Mouse (Mus musculus): Measurements from ENCODE around the gene Snrpe. TPM values are rescaled to one million over a fixed set of nuclear protein-coding genes. Genes with fewer than 3 reads are reported as not detected.
A peak's percentile ranks its signal among the peaks of the same experiment; 100 is the strongest.

Snrpe gene
- polyA plus RNA-seq (2014; fragmentation: Nextera tagmentation; extraction: Ambion mirVana), result 801 and 823 TPM in 2 replicates

DNA sequence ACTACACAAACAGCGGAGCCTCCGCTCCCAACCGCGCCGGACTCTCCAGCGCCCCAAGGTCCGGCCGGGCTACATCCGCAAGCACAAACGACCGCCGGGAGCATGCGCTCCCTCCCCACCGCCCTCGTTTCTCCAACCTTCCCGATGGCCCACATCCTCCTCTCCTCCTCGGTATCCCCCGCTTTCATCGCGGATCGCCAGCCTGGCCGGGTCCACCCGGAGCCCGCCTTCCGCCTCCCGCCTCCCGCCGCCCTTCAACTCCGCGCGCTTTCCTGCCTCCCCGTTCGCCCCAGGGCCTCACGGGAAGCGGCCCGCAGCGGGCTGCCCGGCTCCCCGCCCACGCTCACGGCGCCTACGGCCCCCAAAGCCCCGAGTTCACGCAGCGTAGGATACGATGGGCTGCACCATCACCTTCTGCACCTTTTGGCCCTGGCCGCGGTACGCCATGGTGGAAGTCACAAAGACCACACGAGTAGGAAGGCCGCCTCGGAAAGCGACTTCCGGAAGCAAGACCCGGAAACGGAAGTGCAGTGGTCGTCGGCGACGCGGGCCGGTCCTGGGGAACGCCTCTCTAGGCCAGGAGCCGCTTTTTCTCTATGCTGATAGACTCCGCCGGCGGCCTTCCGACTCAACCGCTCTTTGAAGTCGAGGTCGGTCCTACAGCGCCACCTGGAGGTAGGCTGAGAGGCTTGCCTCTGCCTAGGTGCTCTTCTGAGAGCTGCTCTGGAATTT is at the start of gene Snrpe:
Gene Snrpe, minus strand, starts transcription at position 521 of the 732 bp plus-strand sequence.
- Histone ChIP-seq H3K27ac (ENCODE audit: low read depth, low read length) (peak within 1 kb of the TSS; percentile 70), H3K36me3 (ENCODE audit: control insufficient read depth, insufficient read depth, low read length) (peaks cover 16% of the 10 kb centered on the region; the same call in 1 of the 2 replicates), H3K4me1 (replicated peaks; ENCODE audit: control insufficient read depth, insufficient read depth, low read length) (no peaks in the 10 kb centered on the region), H3K9me3 (ENCODE audit: control insufficient read depth, low read length) (no peaks in the 10 kb centered on the region), H3K4me3 (ENCODE audit: low read depth, low read length) (peak within 1 kb of the TSS; percentile 74), H3K9ac (ENCODE audit: low read length) (peak within 1 kb of the TSS; percentile 79), H3K4me2 (ENCODE audit: low read depth, low read length, severe bottlenecking) (peak within 1 kb of the TSS; percentile 61), H3K27me3 (ENCODE audit: control insufficient read depth, insufficient read depth, low read length) (no peaks in the 10 kb centered on the region)
- DNase-seq (ENCODE audit: low spot score) (peak; percentile 99), ATAC-seq (replicated peaks; ENCODE audit: low FRiP score) (peak; percentile 97)
- under 1% methylated on average over 73 of the region's 73 CpGs for WGBS

DNA sequence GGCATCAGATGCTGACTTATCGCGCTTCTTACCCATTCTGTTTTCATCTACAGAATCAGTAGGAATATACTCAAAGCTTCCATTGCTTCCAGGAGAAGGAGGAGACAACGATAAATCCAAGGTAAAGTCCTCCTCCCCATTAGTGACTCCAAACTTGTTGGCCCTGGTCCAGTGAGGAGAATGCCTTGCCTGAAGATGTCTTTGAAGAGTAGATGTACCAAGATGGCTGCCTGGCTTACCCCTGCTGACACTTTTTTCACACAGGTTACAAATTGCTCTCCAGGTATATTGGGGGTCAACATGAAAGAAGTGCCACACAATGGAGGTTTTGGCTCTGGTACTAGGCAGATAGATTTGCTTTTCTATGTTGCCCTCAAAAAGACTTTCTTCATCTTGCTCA is 48.8 kb upstream of the Snrpe start:
- Histone ChIP-seq H3K4me3 (ENCODE audit: low read depth, low read length) (no peak overlapping the region), H3K27ac (ENCODE audit: low read depth, low read length) (no peak overlapping the region), H3K9me3 (ENCODE audit: control insufficient read depth, low read length) (no peaks in the 10 kb centered on the region), H3K36me3 (ENCODE audit: control insufficient read depth, insufficient read depth, low read length) (peaks cover 3% of the 10 kb centered on the region; the same call in 1 of the 2 replicates), H3K9ac (ENCODE audit: low read length) (no peak overlapping the region), H3K4me1 (replicated peaks; ENCODE audit: control insufficient read depth, insufficient read depth, low read length) (peaks cover 5% of the 10 kb centered on the region; the same call in 1 of the 2 replicates), H3K27me3 (ENCODE audit: control insufficient read depth, insufficient read depth, low read length) (no peaks in the 10 kb centered on the region), H3K4me2 (ENCODE audit: low read depth, low read length, severe bottlenecking) (no peak overlapping the region)
- WGBS, result 90% methylated on average over 3 of the region's 3 CpGs
- no peak for DNase-seq (ENCODE audit: low spot score)
- no peak for ATAC-seq (replicated peaks; ENCODE audit: low FRiP score)

DNA sequence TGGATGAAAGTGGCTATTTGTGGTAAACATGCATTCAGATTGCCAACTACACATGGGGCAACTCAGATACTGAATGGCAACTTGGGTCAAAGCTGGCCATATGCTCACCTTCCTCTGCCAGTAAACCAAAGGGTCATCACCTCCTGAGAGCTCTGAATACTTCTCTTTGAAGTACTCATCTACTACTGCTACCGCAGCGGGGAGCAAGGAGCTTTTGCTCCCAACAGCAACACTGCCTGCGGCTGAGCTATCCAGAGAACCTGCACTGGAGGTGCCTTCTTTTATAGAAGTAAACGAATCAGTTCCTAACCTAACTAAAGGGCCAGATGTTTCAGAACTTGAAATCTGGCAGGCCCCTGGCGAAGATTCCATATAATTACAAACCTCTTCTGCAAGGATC is 46.7 kb upstream of the Snrpe start:
- no peak overlapping the region for H3K4me2 ChIP-seq (ENCODE audit: low read depth, low read length, severe bottlenecking)
- H3K36me3 ChIP-seq (ENCODE audit: control insufficient read depth, insufficient read depth, low read length), result peaks cover 3% of the 10 kb centered on the region; the same call in 1 of the 2 replicates
- H3K9ac ChIP-seq (ENCODE audit: low read length), result no peak overlapping the region

DNA sequence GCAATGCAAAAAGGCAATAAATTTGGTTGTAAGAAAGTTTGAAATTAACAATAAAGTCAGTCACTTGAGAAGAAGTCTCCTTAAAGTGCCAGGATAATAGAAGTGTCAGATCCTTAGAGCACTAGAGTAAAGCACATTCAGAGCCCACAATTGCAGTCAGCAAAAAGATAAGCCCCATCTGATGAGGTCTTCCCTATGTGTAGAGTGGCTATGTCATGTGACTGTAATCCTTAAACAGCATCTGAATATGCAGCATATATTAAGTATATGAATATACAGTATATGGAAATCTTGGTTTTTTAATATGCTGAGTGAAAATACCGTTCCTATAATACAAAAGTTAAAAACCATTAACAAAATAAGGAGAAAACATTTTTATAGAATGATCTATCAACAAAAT is 42.9 kb upstream of the Snrpe start:
- peaks cover 3% of the 10 kb centered on the region; the same call in 1 of the 2 replicates for H3K36me3 ChIP-seq (ENCODE audit: control insufficient read depth, insufficient read depth, low read length)
- DNase-seq (ENCODE audit: low spot score), result no peak
- H3K9ac ChIP-seq (ENCODE audit: low read length), result no peak overlapping the region

More for the DNA sequence above, 46.7 kb upstream of the Snrpe start:
- 76% methylated on average over 5 of the region's 5 CpGs for WGBS
- DNase-seq (ENCODE audit: low spot score) (no peak), ATAC-seq (replicated peaks; ENCODE audit: low FRiP score) (no peak)
- H3K27me3 ChIP-seq (ENCODE audit: control insufficient read depth, insufficient read depth, low read length), result no peaks in the 10 kb centered on the region
- peaks cover 5% of the 10 kb centered on the region; the same call in 1 of the 2 replicates for H3K4me1 ChIP-seq (replicated peaks; ENCODE audit: control insufficient read depth, insufficient read depth, low read length)
- H3K4me3 ChIP-seq (ENCODE audit: low read depth, low read length), result no peak overlapping the region
- H3K9me3 ChIP-seq (ENCODE audit: control insufficient read depth, low read length), result no peaks in the 10 kb centered on the region
- no peak overlapping the region for H3K27ac ChIP-seq (ENCODE audit: low read depth, low read length)

DNA sequence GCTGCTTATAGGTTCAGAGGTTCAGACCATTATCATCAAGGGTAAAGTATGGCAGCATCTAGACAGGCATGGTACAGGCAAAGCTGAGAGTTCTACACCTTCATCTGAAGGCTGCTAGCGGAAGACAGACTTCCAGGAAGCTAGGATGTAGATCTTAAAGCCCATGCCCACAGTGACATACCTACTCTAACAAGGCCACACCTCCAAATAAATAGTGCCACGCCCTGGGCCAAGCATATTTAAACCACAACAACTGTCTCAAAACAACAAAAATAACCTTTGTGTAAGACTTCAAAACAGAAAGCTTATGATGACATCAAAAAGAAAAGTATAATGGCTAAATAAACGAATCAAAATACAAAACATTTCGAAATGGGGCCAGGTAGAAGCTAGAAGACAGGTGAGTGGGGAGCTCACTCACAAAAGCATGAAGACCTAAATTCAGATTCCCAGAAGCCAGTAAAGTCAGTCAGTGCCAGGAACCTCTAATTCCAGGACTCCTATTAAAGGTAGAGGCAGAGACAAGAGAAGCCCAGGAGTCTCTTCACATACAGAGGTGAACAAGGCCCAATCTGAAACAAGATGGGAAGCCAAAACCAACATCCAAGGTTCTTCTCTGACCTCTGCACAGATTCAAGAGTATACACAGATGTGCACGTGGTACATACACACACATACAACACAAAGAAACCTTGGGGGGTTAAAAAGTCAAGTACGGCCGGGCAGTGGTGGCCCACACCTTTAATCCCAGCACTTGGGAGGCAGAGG is 40.4 kb upstream of the Snrpe start:
- DNase-seq (ENCODE audit: low spot score) (no peak), ATAC-seq (replicated peaks; ENCODE audit: low FRiP score) (no peak)
- H3K9ac ChIP-seq (ENCODE audit: low read length), result no peak overlapping the region
- H3K4me3 ChIP-seq (ENCODE audit: low read depth, low read length), result no peak overlapping the region
- no peaks in the 10 kb centered on the region for H3K9me3 ChIP-seq (ENCODE audit: control insufficient read depth, low read length)
- H3K36me3 ChIP-seq (ENCODE audit: control insufficient read depth, insufficient read depth, low read length), result no peaks in the 10 kb centered on the region; the same call in 1 of the 2 replicates
- H3K27ac ChIP-seq (ENCODE audit: low read depth, low read length), result no peak overlapping the region
- 94% methylated on average over 7 of the region's 7 CpGs for WGBS
- no peak overlapping the region for H3K4me2 ChIP-seq (ENCODE audit: low read depth, low read length, severe bottlenecking)
- no peaks in the 10 kb centered on the region for H3K27me3 ChIP-seq (ENCODE audit: control insufficient read depth, insufficient read depth, low read length)
- no peaks in the 10 kb centered on the region for H3K4me1 ChIP-seq (replicated peaks; ENCODE audit: control insufficient read depth, insufficient read depth, low read length)

More for the DNA sequence above, 42.9 kb upstream of the Snrpe start:
- Histone ChIP-seq H3K27ac (ENCODE audit: low read depth, low read length) (no peak overlapping the region), H3K4me2 (ENCODE audit: low read depth, low read length, severe bottlenecking) (no peak overlapping the region), H3K4me3 (ENCODE audit: low read depth, low read length) (no peak overlapping the region), H3K27me3 (ENCODE audit: control insufficient read depth, insufficient read depth, low read length) (no peaks in the 10 kb centered on the region), H3K9me3 (ENCODE audit: control insufficient read depth, low read length) (no peaks in the 10 kb centered on the region), H3K4me1 (replicated peaks; ENCODE audit: control insufficient read depth, insufficient read depth, low read length) (0 out of 2 replicates have a peak, but pooled peaks cover 3% of the 10 kb centered on the region)
- WGBS, result 97% methylated on average over 1 of the region's 1 CpGs
- ATAC-seq (replicated peaks; ENCODE audit: low FRiP score), result no peak

DNA sequence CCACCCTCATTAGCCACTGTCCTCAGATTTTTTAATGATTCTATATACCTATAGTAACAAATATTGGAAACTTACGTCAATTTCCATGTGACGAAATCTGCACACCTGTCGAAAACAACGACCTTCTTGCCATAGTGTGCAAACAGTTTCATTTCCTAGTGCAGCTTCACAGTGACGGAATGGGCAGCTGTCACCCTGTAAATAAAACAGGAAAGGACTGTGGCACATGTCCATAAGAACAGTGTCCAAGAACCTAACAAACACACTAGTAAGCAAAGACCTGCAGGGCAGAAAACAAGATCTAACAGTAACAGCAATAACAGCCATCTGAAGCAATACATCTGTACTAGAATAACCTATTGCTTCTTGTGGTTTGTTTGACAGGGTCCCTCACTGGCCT is 35.6 kb upstream of the Snrpe start:
- 94% methylated on average over 5 of the region's 5 CpGs for WGBS
- Histone ChIP-seq H3K9me3 (ENCODE audit: control insufficient read depth, low read length) (no peaks in the 10 kb centered on the region), H3K4me1 (replicated peaks; ENCODE audit: control insufficient read depth, insufficient read depth, low read length) (no peaks in the 10 kb centered on the region), H3K27me3 (ENCODE audit: control insufficient read depth, insufficient read depth, low read length) (no peaks in the 10 kb centered on the region), H3K9ac (ENCODE audit: low read length) (no peak overlapping the region), H3K36me3 (ENCODE audit: control insufficient read depth, insufficient read depth, low read length) (peaks cover 21% of the 10 kb centered on the region; the same call in 1 of the 2 replicates), H3K4me3 (ENCODE audit: low read depth, low read length) (no peak overlapping the region), H3K4me2 (ENCODE audit: low read depth, low read length, severe bottlenecking) (no peak overlapping the region), H3K27ac (ENCODE audit: low read depth, low read length) (no peak overlapping the region)
- ATAC-seq (replicated peaks; ENCODE audit: low FRiP score) (no peak), DNase-seq (ENCODE audit: low spot score) (no peak)

DNA sequence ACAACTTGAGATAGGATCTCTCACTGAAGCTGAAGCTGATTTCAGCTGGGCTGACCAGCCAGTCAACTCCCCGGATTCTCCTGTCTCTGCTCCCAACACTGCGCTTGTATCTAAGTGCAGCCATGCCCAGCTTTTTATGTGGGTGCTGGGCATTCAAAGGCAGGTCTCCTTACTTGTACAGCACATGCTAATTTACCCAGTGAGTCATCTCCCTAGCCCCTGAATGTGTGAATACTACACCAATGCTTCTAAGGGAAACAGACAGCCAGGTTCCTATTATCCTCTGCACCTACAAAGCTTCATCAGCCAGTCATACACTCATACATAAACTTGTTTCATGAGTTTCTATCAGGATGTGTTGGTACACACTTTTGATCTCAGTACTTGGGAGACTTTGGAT is 31.1 kb upstream of the Snrpe start:
- DNase-seq (ENCODE audit: low spot score) (no peak), ATAC-seq (replicated peaks; ENCODE audit: low FRiP score) (no peak)
- WGBS, result 90% methylated on average over 2 of the region's 2 CpGs
- Histone ChIP-seq H3K9me3 (ENCODE audit: control insufficient read depth, low read length) (no peaks in the 10 kb centered on the region), H3K4me3 (ENCODE audit: low read depth, low read length) (no peak overlapping the region), H3K27ac (ENCODE audit: low read depth, low read length) (no peak overlapping the region), H3K9ac (ENCODE audit: low read length) (no peak overlapping the region), H3K36me3 (ENCODE audit: control insufficient read depth, insufficient read depth, low read length) (peaks cover 38% of the 10 kb centered on the region; the same call in 1 of the 2 replicates), H3K4me1 (replicated peaks; ENCODE audit: control insufficient read depth, insufficient read depth, low read length) (no peaks in the 10 kb centered on the region), H3K27me3 (ENCODE audit: control insufficient read depth, insufficient read depth, low read length) (no peaks in the 10 kb centered on the region), H3K4me2 (ENCODE audit: low read depth, low read length, severe bottlenecking) (no peak overlapping the region)

DNA sequence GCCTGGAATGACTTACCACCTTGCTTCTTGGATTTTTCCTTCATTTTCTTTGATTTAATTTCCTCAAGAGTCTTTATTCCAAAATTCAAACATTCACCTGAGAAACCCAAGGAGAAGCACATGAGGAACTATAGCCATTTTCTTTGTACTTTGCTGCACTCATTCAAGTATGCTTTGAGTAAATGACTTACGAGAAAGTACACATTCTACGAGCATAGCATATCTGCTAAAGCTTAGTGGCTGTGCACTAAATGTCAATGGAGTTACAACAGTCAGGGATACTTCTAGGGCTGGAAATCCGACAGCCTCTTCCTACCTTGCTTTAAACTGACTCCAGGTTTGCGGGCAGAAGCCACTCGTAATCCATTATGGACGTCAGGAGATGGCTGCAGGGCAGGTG is 28.4 kb upstream of the Snrpe start:
- no peak overlapping the region for H3K4me3 ChIP-seq (ENCODE audit: low read depth, low read length)
- H3K27me3 ChIP-seq (ENCODE audit: control insufficient read depth, insufficient read depth, low read length), result no peaks in the 10 kb centered on the region
- H3K9me3 ChIP-seq (ENCODE audit: control insufficient read depth, low read length), result no peaks in the 10 kb centered on the region
- no peaks in the 10 kb centered on the region for H3K4me1 ChIP-seq (replicated peaks; ENCODE audit: control insufficient read depth, insufficient read depth, low read length)
- 92% methylated on average over 6 of the region's 6 CpGs for whole genome bisulfite sequencing
- ATAC-seq (replicated peaks; ENCODE audit: low FRiP score) (no peak), DNase-seq (ENCODE audit: low spot score) (no peak)
- H3K27ac ChIP-seq (ENCODE audit: low read depth, low read length), result no peak overlapping the region
- no peak overlapping the region for H3K4me2 ChIP-seq (ENCODE audit: low read depth, low read length, severe bottlenecking)
- H3K9ac ChIP-seq (ENCODE audit: low read length), result no peak overlapping the region
- peaks cover 38% of the 10 kb centered on the region; the same call in 1 of the 2 replicates for H3K36me3 ChIP-seq (ENCODE audit: control insufficient read depth, insufficient read depth, low read length)

Data from forebrain, embryonic 11.5 days (tissue).